Mouse (Mus musculus) frontal cortex, postnatal 14 days (tissue): Measurements from ENCODE around the gene Pigc.

ENCODE experiments used
- DNase-seq, 2 experiments: peaks; one replicate each; pipeline ENCODE4 v3.0.0; 2022; ENCODE audit warnings: low spot score in 2 of 2

The Pigc gene

DNA sequence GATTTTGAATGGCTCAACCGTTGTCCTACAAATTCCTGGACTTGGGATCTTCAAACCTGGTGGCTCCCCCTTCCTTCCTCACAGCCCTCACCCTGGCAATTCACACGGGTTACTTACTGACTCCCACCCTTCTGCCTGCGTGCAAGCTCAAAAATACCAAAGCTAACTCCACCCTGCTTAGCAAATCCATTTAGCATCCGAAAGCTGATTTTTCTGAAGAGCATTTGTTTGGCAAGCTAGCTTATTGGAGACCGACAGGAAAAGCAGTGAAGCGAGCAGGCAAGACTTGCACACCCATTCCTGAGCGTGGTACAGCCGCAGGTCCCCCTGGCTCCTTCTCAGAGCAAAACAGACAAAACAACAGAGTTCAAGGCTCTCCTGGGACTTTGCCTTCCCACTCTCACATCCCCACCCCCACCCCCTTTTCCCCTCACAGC, 39.7 kb downstream of the Pigc start:
- no peak for DNase-seq

GRCm38 (mm10) chr1:162009086-162009485, 40.1 kb downstream of the Pigc start:
- DNase-seq: no peak

GRCm38 (mm10) chr1:162011523-162012245, 42.7 kb downstream of the Pigc start:
- no peak for DNase-seq

DNA sequence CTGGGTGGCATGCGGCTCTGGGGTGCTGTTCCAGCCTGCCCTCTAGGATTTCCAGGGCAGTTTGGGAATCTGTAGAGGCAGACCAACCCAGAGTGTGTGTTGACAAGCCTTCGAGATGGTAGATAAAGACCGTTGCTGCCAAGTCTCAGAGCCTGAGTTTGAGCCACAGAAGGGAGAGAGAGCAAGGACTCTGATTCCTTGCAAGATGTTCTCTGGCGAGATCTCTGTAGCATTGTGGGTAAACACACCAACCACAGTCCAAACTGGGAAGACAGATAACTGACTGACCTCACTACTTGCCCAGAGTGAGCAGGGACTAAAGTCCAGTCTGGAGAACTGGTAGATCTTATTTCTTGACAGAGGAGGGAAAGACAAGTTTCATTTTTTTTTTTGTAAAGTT, 44.6 kb downstream of the Pigc start:
- DNase-seq: no peak

DNA sequence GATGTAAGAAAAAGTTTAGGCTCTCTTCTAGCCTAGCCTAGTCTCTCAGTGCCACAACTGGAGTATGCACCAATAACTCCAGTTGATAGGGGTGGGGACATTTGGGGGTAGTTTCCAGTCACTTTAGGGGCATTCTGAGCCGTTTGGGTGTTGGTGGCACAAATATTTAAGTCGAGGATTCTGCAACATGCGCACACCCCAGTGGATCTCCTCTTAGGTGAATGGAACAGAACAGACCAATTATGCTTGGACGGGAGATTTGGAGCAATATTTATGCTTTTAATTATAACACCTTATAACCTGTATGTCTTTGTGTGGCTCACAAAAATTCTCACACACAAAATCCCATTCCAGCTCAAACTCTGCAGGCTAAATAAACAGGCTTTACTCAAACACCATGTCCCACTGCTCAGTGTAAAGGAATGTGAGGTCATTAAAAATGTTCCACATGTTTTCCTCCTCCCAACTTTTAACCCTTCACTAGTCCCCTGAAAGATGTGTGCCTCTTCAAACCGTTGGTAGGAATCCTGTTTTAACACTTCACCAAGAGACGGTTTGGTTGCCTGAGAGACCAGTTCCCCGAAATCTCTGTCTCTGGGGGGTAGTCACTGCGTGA, 46.4 kb downstream of the Pigc start:
- no peak for DNase-seq

- DNase-seq: no peak
Measured at GRCm38 (mm10) chr1:162016982-162017381, 48.0 kb downstream of the Pigc start.

- no peak for DNase-seq
Measured at GRCm38 (mm10) chr1:162017975-162018600, 49.1 kb downstream of the Pigc start.

GRCm38 (mm10) chr1:162018601-162018977, 49.6 kb downstream of the Pigc start:
- DNase-seq: no peak

DNA sequence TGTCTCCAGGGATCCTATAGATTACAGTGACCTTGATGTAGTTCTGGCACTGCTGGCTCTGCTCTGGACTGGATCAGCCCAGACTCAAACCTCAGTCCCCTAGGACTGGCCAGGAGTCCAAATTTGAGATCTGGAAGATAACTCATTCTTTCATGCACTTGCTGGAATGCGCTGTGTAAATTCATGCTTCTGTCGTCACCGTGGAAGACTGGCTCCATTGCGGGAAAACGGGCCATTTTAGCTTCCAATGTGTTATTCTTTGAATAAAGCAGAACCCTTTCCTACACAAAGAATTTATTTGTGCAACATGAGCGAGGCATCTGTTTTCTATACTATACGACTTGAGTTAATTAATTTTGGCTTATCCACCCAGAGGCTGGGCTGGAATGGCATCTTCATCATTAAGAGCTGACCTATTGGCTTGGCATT, 51.3 kb downstream of the Pigc start:
- DNase-seq: no peak

DNA sequence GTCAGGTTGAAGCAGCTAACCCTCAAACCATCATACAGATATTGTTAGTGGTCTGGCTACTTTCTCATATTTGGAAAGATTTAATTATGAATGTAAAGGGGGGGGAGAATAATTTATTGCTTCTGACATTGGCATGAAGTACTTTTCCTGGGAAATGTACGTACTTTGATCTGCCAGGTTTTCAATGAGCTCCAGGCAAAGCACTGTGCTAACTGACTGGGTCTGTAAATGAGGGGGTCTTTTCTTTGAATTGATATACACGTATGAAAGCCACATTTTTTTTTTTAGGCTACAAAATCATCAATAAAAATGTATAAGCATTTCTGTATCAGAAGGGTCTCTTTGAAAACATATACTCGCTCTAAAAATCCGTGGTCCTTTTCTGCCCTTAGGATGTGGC, 51.8 kb downstream of the Pigc start:
- DNase-seq: no peak
